Mouse (Mus musculus) G1E (cell line): ENCODE measurements around the gene Ezh2.

ENCODE experiments used
- CTCF ChIP-seq: IDR thresholded peaks from 2 replicates; pipeline ENCODE4 v1.5.1; 2012; ENCODE audit warnings: low read depth, low read length, inconsistent platforms, mixed read lengths
- GATA1 ChIP-seq: IDR thresholded peaks from 2 replicates; pipeline ENCODE4 v1.6.1; 2012; ENCODE audit warnings: borderline replicate concordance, low read length, inconsistent platforms, mixed read lengths
- POLR2AphosphoS5 ChIP-seq: IDR thresholded peaks from 2 replicates; pipeline ENCODE4 v1.6.1; 2012; ENCODE audit warnings: low read depth, low read length, inconsistent platforms; ENCODE audit not compliant: insufficient replicate concordance
- TAL1 ChIP-seq: conservative IDR thresholded peaks from 2 replicates; pipeline ENCODE4 v1.6.1; 2012; ENCODE audit warnings: low read depth, low read length, inconsistent platforms, mixed read lengths

DNA sequence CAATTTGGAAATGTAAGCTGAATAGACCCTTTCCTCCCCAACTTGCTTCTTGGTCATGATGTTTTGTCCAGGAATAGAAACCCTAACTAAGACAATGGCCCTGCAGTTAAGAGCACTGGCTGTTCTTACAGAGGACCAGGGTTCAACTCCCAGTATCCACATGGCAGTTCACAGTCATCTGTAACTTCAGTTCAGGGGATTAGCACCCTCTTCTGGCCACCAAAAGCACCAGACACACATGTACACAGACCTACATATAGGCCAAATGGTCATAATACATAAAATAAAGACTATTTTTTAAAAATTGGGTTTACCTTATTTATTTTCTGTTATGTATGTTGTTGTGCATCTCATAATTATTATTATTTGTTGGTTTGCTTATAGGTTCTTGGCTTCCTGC is 38.3 kb upstream of the Ezh2 start:
- TF ChIP-seq POLR2AphosphoS5 (no peak), CTCF (no peak), TAL1 (no peak), GATA1 (no peak)
